Mouse (Mus musculus): ENCODE results near the gene Ubxn2a.

DNA sequence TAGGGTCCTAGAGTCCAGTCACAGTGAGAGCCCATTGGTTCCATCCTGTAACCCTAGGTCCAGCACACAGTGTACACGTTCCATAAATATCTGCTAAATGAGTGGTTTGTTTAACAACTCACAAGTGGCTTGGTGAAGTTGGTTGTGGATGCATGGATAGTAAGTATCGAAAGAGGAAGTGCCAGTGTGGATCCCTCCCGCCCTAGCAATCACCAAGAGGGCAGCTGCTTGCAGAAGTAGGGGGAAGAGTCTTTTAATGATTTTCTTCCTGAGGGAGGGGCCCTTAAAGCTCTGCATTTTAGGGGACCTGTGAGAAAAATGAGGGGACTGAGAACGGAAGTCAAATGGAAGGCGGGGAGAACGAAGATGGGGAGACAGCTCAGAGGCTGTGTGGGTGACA lies 67.5 kb downstream of the Ubxn2a start:
- no peak for TF ChIP-seq CTCF (IDR thresholded peaks at IDR 0.05; ENCODE audit: insufficient read depth, low read length)
- TF ChIP-seq POLR2A (IDR thresholded peaks at IDR 0.05; ENCODE audit: borderline replicate concordance, extremely low read depth, low read depth, low read length) = no peak
